Mouse (Mus musculus) spleen, adult 2 months (tissue): ENCODE measurements around the gene Impdh1.

Source experiments
- CTCF ChIP-seq: fragments of 200-500 bp; IDR thresholded peaks from 2 replicates; pipeline ENCODE4 v1.5.1; 2011; ENCODE audit warnings: mild to moderate bottlenecking, inconsistent platforms; ENCODE audit not compliant: insufficient read depth, insufficient read length, insufficient replicate concordance; ENCODE audit errors: extremely low read depth
- POLR2A ChIP-seq: fragments of 200-500 bp; IDR thresholded peaks from 2 replicates; pipeline ENCODE4 v1.6.1; 2011; ENCODE audit warnings: low read depth, low read length, inconsistent platforms

DNA sequence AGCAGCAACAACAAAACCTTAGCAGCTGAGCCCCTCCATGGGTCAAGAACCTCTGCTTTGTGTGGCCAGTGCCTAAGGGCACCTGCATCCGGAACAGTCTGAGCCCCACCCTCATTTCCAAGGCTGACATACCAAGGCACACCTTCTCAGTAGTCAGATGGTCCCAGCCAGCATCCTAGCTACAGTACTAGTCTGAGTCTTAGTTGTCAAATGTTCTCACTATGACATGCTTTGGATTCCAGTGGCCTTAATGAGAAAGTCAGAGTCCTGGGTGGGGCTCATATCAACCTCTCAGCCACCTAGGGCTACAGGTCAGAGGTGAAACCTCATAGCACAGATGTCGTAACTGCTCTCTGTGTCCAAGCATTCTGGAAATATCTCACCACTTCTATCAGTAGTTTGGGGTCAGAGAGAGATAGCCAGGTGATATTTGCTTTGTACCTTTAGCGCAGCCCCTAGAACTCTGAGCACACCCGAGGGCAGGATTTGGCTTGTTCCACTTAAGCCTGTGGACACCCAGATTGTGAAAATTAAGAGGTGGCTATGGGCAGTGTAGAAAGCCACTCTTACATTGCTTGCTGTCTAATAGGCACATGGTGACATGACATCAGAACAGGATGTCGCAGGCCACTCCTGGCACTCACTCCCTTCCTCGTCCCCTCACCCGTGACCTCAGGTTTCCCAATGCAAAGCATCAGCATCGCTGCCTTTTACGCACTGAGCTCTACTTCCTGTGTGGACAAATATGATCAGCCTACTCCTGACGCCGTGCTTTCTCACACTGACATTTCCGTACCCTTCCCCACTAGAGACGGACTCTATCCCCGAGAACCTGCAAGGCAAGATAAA is 29.3 kb upstream of the Impdh1 start:
- TF ChIP-seq POLR2A (no peak), CTCF (no peak)
